Mouse (Mus musculus) MEL (cell line): ENCODE results near the gene Psmc3ip. TPM values are rescaled to one million over a fixed set of nuclear protein-coding genes. Genes with fewer than 3 reads are reported as not detected.

ENCODE experiments used
- DNase-seq: peaks from one replicate; pipeline ENCODE4 v3.0.0; 2011; ENCODE audit warnings: low read depth, low spot score
- H3K27ac ChIP-seq: 2 replicates; pipeline ENCODE4 v1.5.1; 2012; ENCODE audit warnings: low read depth, mild to moderate bottlenecking, control low read depth, low read length, moderate library complexity; ENCODE audit not compliant: control insufficient read depth
- H3K27me3 ChIP-seq, 2 experiments: fragments of 150-350 bp in 1 of 2; sonication (generic) in 1 of 2; 2 replicates each; pipeline ENCODE4 v1.6.1; 2012; ENCODE audit warnings: low read length in 2 of 2, mild to moderate bottlenecking in 2 of 2, improper control_type of control experiment in 1 of 2, moderate library complexity in 1 of 2; ENCODE audit not compliant: insufficient read depth in 2 of 2, control insufficient read depth in 1 of 2
- H3K36me3 ChIP-seq, 2 experiments: 2 replicates each; pipeline ENCODE4 v1.6.1; 2012 to 2014; ENCODE audit warnings: low read length in 2 of 2, improper control_type of control experiment in 1 of 2, inconsistent platforms in 1 of 2, mild to moderate bottlenecking in 1 of 2; ENCODE audit not compliant: insufficient read depth in 2 of 2, control insufficient read depth in 1 of 2
- H3K4me1 ChIP-seq, 2 experiments: fragments of 150-350 bp in 1 of 2; sonication (generic) in 1 of 2; 2 replicates each; pipeline ENCODE4 v1.6.1; 2012; ENCODE audit warnings: low read length in 2 of 2, improper control_type of control experiment in 1 of 2, mild to moderate bottlenecking in 1 of 2; ENCODE audit not compliant: insufficient read depth in 2 of 2, control insufficient read depth in 1 of 2
- H3K4me3 ChIP-seq, 2 experiments: fragments of 150-350 bp in 1 of 2; sonication (generic) in 1 of 2; 2 replicates each; pipeline ENCODE4 v1.5.1; 2012; ENCODE audit warnings: low read depth in 2 of 2, low read length in 2 of 2, mild to moderate bottlenecking in 2 of 2, moderate library complexity in 2 of 2, control low read depth in 1 of 2, improper control_type of control experiment in 1 of 2; ENCODE audit not compliant: control insufficient read depth in 1 of 2, insufficient read depth in 1 of 2
- H3K79me2 ChIP-seq: 2 replicates; pipeline ENCODE4 v1.6.1; 2012; ENCODE audit warnings: mild to moderate bottlenecking, low read length, moderate library complexity; ENCODE audit not compliant: control insufficient read depth, poor library complexity, insufficient read depth
- H3K9ac ChIP-seq: 2 replicates; pipeline ENCODE4 v1.6.1; 2012; ENCODE audit warnings: low read depth, mild to moderate bottlenecking, control low read depth, low read length, moderate library complexity; ENCODE audit not compliant: control insufficient read depth, poor library complexity, severe bottlenecking
- H3K9me3 ChIP-seq: fragments of 150-350 bp; sonication (generic); replicated peaks from 2 replicates; pipeline ENCODE4 v1.6.1; 2012; ENCODE audit warnings: mild to moderate bottlenecking, low read length, improper control_type of control experiment, moderate library complexity; ENCODE audit not compliant: insufficient read depth
- BHLHE40 ChIP-seq: IDR thresholded peaks from 2 replicates; pipeline ENCODE4 v1.6.1; 2012; ENCODE audit warnings: low read depth, mild to moderate bottlenecking, inconsistent platforms, low read length, improper control_type of control experiment, borderline replicate concordance
- CHD1 ChIP-seq: IDR thresholded peaks from 2 replicates; pipeline ENCODE4 v1.6.1; 2012; ENCODE audit warnings: low read depth, mild to moderate bottlenecking, inconsistent platforms, low read length, improper control_type of control experiment
- ELF1 ChIP-seq: IDR thresholded peaks from 2 replicates; pipeline ENCODE4 v1.6.1; 2014; ENCODE audit warnings: low read depth, mild to moderate bottlenecking, inconsistent platforms, low read length, improper control_type of control experiment, moderate library complexity
- ETS1 ChIP-seq: IDR thresholded peaks from 2 replicates; pipeline ENCODE4 v1.6.1; 2012; ENCODE audit warnings: low read depth, mild to moderate bottlenecking, inconsistent platforms, low read length, improper control_type of control experiment, moderate library complexity
- GABPA ChIP-seq: IDR thresholded peaks from 2 replicates; pipeline ENCODE4 v1.6.1; 2012; ENCODE audit warnings: low read depth, mild to moderate bottlenecking, inconsistent platforms, low read length, improper control_type of control experiment, moderate library complexity
- HCFC1 ChIP-seq: IDR thresholded peaks from 2 replicates; pipeline ENCODE4 v1.6.1; 2012; ENCODE audit warnings: low read depth, mild to moderate bottlenecking, inconsistent platforms, low read length, improper control_type of control experiment, moderate library complexity
- JUND ChIP-seq: IDR thresholded peaks from 2 replicates; pipeline ENCODE4 v1.6.1; 2011; ENCODE audit warnings: low read depth, mild to moderate bottlenecking, improper control_type of control experiment, low read length
- KAT2A ChIP-seq: conservative IDR thresholded peaks from 2 replicates; pipeline ENCODE4 v1.6.1; 2012; ENCODE audit warnings: low read depth, low read length, improper control_type of control experiment, inconsistent platforms
- MAFK ChIP-seq: IDR thresholded peaks from 2 replicates; pipeline ENCODE4 v1.6.1; 2011; ENCODE audit warnings: low read depth, mild to moderate bottlenecking, low read length, improper control_type of control experiment, borderline replicate concordance
- MAX ChIP-seq: IDR thresholded peaks from 2 replicates; pipeline ENCODE4 v1.6.1; 2011; ENCODE audit warnings: low read length, improper control_type of control experiment
- MAZ ChIP-seq: IDR thresholded peaks from 2 replicates; pipeline ENCODE4 v1.6.1; 2012; ENCODE audit warnings: low read depth, mild to moderate bottlenecking, inconsistent platforms, low read length, improper control_type of control experiment
- MEF2A ChIP-seq: IDR thresholded peaks from 2 replicates; pipeline ENCODE4 v1.6.1; 2014; ENCODE audit warnings: low read depth, mild to moderate bottlenecking, inconsistent platforms, low read length, improper control_type of control experiment; ENCODE audit not compliant: poor library complexity, insufficient replicate concordance, severe bottlenecking; ENCODE audit errors: extremely low read depth
- MXI1 ChIP-seq: IDR thresholded peaks from 2 replicates; pipeline ENCODE4 v1.6.1; 2011; ENCODE audit warnings: mild to moderate bottlenecking, low read depth, low read length, improper control_type of control experiment
- MYC ChIP-seq: IDR thresholded peaks from 2 replicates; pipeline ENCODE4 v1.6.1; 2011; ENCODE audit warnings: low read depth, mild to moderate bottlenecking, low read length, improper control_type of control experiment, moderate library complexity
- NELFE ChIP-seq: IDR thresholded peaks from 2 replicates; pipeline ENCODE4 v1.6.1; 2011; ENCODE audit warnings: low read depth, low read length, improper control_type of control experiment
- NRF1 ChIP-seq: IDR thresholded peaks from 2 replicates; pipeline ENCODE4 v1.6.1; 2014; ENCODE audit warnings: low read depth, mild to moderate bottlenecking, inconsistent platforms, low read length, improper control_type of control experiment, moderate library complexity; ENCODE audit not compliant: poor library complexity, insufficient read depth, severe bottlenecking
- POLR2A ChIP-seq, 2 experiments: IDR thresholded peaks; 2 replicates each; pipeline ENCODE4 v1.6.1; 2011 to 2012; ENCODE audit warnings: low read length in 2 of 2, mild to moderate bottlenecking in 2 of 2, control low read depth in 1 of 2, improper control_type of control experiment in 1 of 2, low read depth in 1 of 2, moderate library complexity in 1 of 2; ENCODE audit not compliant: control insufficient read depth in 1 of 2, insufficient read depth in 1 of 2, poor library complexity in 1 of 2
- POLR2AphosphoS2 ChIP-seq: IDR thresholded peaks from 2 replicates; pipeline ENCODE4 v1.6.1; 2011; ENCODE audit warnings: low read length, improper control_type of control experiment
- POLR2AphosphoS5 ChIP-seq: IDR thresholded peaks from 2 replicates; pipeline ENCODE4 v1.6.1; 2012; ENCODE audit warnings: low read depth, borderline replicate concordance, mild to moderate bottlenecking, inconsistent platforms, low read length, moderate library complexity, mixed read lengths
- RCOR1 ChIP-seq: IDR thresholded peaks from 2 replicates; pipeline ENCODE4 v1.6.1; 2012; ENCODE audit warnings: low read depth, mild to moderate bottlenecking, inconsistent platforms, low read length, improper control_type of control experiment
- TBP ChIP-seq: IDR thresholded peaks from 2 replicates; pipeline ENCODE4 v1.8.0; 2011; ENCODE audit warnings: low read depth, low read length, improper control_type of control experiment
- TCF12 ChIP-seq: IDR thresholded peaks from 2 replicates; pipeline ENCODE4 v1.6.1; 2014; ENCODE audit warnings: low read depth, mild to moderate bottlenecking, inconsistent platforms, low read length, improper control_type of control experiment, moderate library complexity
- USF1 ChIP-seq: IDR thresholded peaks from 2 replicates; pipeline ENCODE4 v1.6.1; 2014; ENCODE audit warnings: low read depth, mild to moderate bottlenecking, inconsistent platforms, low read length, improper control_type of control experiment, moderate library complexity
- USF2 ChIP-seq, 2 experiments: IDR thresholded peaks; 2 replicates each; pipeline ENCODE4 v1.6.1; 2011 to 2012; ENCODE audit warnings: improper control_type of control experiment in 2 of 2, low read length in 2 of 2, borderline replicate concordance in 1 of 2, inconsistent platforms in 1 of 2, low read depth in 1 of 2, mild to moderate bottlenecking in 1 of 2; ENCODE audit not compliant: insufficient read depth in 1 of 2
- ZC3H11A ChIP-seq: IDR thresholded peaks from 2 replicates; pipeline ENCODE4 v1.6.1; 2012; ENCODE audit warnings: low read depth, mild to moderate bottlenecking, inconsistent platforms, low read length, improper control_type of control experiment
- ZKSCAN1 ChIP-seq: IDR thresholded peaks from 2 replicates; pipeline ENCODE4 v1.6.1; 2012; ENCODE audit warnings: low read depth, mild to moderate bottlenecking, inconsistent platforms, low read length, improper control_type of control experiment, moderate library complexity
- ZNF384 ChIP-seq: IDR thresholded peaks from 2 replicates; pipeline ENCODE4 v1.6.1; 2012; ENCODE audit warnings: low read depth, mild to moderate bottlenecking, inconsistent platforms, low read length, improper control_type of control experiment
- polyA plus RNA-seq, 2 experiments: library from polyadenylated mRNA; stranded (reverse) in 1 of 2; unstranded in 1 of 2; fragments of >175 nt in 1 of 2; fragments of >200 nt in 1 of 2; gene quantifications; 2 replicates each; pipeline versions ENCODE4 v1.2.1 to v1.2.4; 2012; ENCODE audit warnings: low replicate concordance in 2 of 2, low read depth in 1 of 2; ENCODE audit not compliant: insufficient read length in 2 of 2, insufficient read depth in 1 of 2, missing spikeins in 1 of 2
- total RNA-seq: library from RNA; depleted of rRNA; stranded (reverse); fragments of 300-350 nt; gene quantifications from 2 replicates; pipeline ENCODE4 v1.2.3, GENCODE M21; 2012

Gene Psmc3ip
- total and polyA plus RNA-seq, 3 experiments = 8.2 to 14.5 TPM; not detected in 1

DNA sequence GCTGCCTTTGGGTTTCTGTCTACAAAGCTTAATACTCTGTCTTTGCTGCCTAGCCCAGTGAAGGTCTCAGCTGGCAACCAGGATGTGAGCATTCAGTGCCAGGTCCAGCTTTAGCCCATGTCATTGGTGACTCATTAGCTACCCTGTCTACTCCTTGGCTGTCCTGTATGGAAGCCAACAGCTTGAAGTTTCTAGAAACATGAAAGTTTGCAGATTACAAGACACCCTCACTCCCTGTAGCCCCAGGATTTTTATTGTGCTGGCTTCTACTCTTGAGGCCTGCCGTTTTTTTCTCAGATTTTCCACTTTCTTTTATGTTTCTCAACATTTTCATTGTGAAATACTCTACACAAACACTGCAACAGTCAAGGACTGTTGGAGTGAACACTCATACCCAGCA is 5.3 kb downstream of the Psmc3ip start:
- H3K9ac ChIP-seq = no peak overlapping the region
- no peak for DNase-seq
- TF ChIP-seq GABPA = no peak
- TF ChIP-seq ZC3H11A = no peak
- no peak for TF ChIP-seq POLR2AphosphoS5
- TF ChIP-seq TCF12 = no peak
- no peak for TF ChIP-seq POLR2AphosphoS2
- TF ChIP-seq HCFC1 = no peak
- TF ChIP-seq POLR2A (IDR thresholded peaks at IDR 0.05; ENCODE audit: control insufficient read depth in 1 of 2, insufficient read depth in 1 of 2, low read depth in 1 of 2, low read length in 2 of 2, poor library complexity in 1 of 2) = no peak
- TF ChIP-seq TBP = no peak
- no peak for TF ChIP-seq CHD1
- TF ChIP-seq MEF2A = no peak
- no peak for TF ChIP-seq MAZ
- no peak for TF ChIP-seq ELF1
- no peak for TF ChIP-seq MAX
- TF ChIP-seq USF2 (IDR thresholded peaks at IDR 0.05; ENCODE audit: borderline replicate concordance in 1 of 2, insufficient read depth in 1 of 2, low read depth in 1 of 2, low read length in 2 of 2) = no peak
- TF ChIP-seq ETS1 = no peak
- TF ChIP-seq RCOR1 = no peak
- no peak for TF ChIP-seq BHLHE40
- TF ChIP-seq JUND = no peak
- H3K79me2 ChIP-seq = peaks cover 11% of the 10 kb centered on the region
- H3K27ac ChIP-seq = no peak overlapping the region
- H3K27me3 ChIP-seq = no peaks in the 10 kb centered on the region
- no peaks in the 10 kb centered on the region for H3K9me3 ChIP-seq
- no peak overlapping the region for H3K4me3 ChIP-seq
- H3K36me3 ChIP-seq = peaks cover 10 to 11% of the 10 kb centered on the region in 2 experiments
- peaks cover 0 to 10% of the 10 kb centered on the region in 2 experiments; a peak in 3 of 4 replicates for H3K4me1 ChIP-seq

DNA sequence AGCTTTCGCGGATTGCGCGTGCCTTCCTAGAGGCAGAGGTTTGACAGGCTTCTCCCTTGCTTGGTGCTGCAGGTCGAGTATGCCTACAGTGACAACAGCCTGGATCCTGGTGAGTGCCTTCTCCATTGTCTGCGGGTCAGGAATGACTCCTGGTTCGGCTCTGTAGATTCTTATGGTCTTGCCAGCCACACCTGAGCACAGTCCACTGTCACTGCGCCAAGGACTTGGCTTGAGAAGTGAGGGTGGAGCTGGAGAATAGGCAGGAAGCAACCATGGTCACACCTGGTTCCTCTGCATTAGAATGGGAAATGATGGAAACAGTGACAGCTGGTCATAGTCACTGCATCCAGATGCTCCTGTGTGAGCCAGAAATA is 7.6 kb downstream of the Psmc3ip start:
- H3K27ac ChIP-seq = peak overlapping the region; percentile 17
- no peaks in the 10 kb centered on the region for H3K9me3 ChIP-seq
- TF ChIP-seq MYC (no peak), ZKSCAN1 (no peak), USF1 (no peak; the same call in 1 of the 2 replicates), BHLHE40 (no peak), POLR2A (IDR thresholded peaks at IDR 0.05; ENCODE audit: control insufficient read depth in 1 of 2, insufficient read depth in 1 of 2, low read depth in 1 of 2, low read length in 2 of 2, poor library complexity in 1 of 2) (no peak), KAT2A (no peak), MEF2A (no peak), NRF1 (no peak), POLR2AphosphoS5 (no peak), ELF1 (no peak), ZNF384 (no peak), NELFE (no peak), MXI1 (no peak), JUND (no peak), MAFK (no peak), ETS1 (no peak), ZC3H11A (no peak), TBP (no peak)
- peaks cover 4 to 19% of the 10 kb centered on the region in 2 experiments for H3K4me1 ChIP-seq
- no peak for DNase-seq
- peak overlapping the region; percentile 81 for H3K9ac ChIP-seq
- H3K79me2 ChIP-seq = peaks cover 21% of the 10 kb centered on the region
- H3K4me3 ChIP-seq = peak overlapping the region; percentile 77 to 80
- H3K36me3 ChIP-seq = peaks cover 8 to 15% of the 10 kb centered on the region in 2 experiments
- H3K27me3 ChIP-seq = no peaks in the 10 kb centered on the region
